Mouse (Mus musculus) embryo, embryonic 11 days (tissue): ENCODE measurements at regions not wholly inside any gene's neighbourhood (a gene's known extent, or its start where the extent isn't known, plus 50 kb on each side); places are given as distances from the start of the nearest gene placed in this dataset.

ENCODE experiments used
- DNase-seq: peaks from one replicate; pipeline ENCODE4 v3.0.0-alpha.2; 2015

GRCm38 (mm10) chr11:39298782-39299181 is 1396.2 kb downstream of the Mat2b start:
- DNase-seq: no peak

GRCm38 (mm10) chr11:39255425-39255824 is 1439.6 kb downstream of the Mat2b start:
- DNase-seq: no peak

GRCm38 (mm10) chr11:39228335-39228734 is 1466.7 kb downstream of the Mat2b start:
- DNase-seq: peak; percentile 4

- no peak for DNase-seq
Measured at GRCm38 (mm10) chr11:39224696-39225095, 1470.3 kb downstream of the Mat2b start.

GRCm38 (mm10) chr11:39223397-39223796 is 1471.6 kb downstream of the Mat2b start:
- DNase-seq: no peak
